Mouse (Mus musculus): Measurements from ENCODE around the gene Grik4.

Gene Grik4

DNA sequence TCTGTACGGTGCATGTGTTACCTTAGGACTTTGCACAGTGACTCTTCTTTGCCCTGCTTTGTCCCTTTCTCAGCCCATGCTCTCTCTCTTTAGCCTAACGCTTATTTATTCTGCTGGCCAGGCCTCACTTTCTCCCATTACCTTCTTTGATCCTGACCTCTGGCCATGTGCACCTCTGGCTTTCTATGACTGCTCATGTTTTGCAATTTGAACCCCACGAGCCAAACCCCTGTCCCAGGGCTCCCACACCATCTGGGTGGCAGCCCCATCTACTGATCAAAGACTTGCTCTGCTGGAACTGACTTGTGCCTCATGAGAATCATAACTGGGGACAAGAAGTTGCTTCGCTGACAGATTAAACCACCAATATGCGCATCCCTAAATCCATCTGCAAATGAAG, 294.4 kb downstream of the Grik4 start:
- no peak for DNase-seq

DNA sequence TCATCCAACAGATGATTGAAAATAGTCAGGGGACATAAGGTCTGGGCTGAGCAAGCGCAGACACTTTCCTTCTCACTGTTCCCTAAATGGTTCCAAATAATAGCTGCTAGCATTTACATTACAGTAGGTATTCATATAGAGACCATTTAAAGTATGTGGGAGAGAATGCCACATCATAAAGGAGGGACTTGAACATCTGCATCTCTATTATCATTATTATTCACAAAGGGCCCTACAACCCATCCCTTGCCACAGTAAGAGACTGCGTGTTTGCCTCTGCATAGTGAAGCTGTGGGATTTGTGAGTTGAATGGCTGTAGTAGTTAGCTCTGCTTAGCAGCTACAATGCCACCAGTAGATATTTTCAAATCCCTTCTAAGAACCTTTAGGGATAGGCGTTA, 296.2 kb downstream of the Grik4 start:
- no peak for DNase-seq

DNA sequence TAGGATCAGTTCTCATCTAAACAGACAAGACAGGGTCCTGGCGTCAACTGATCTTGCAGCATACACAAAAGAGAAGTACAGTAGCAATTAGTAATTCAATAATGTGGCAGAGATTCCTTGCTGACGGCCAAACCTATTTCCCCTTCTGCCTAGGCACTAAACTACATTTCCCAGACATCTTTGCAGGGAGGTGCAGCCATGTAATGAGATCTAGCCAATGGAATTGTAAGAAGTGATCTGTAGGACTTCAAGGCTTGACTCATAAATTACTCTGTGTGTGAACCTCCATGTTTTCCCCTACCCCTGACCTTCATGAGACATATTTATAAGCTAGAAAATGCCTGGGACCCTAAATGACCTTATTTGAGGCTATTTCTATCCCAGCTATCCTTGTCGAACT, 296.7 kb downstream of the Grik4 start:
- no peak for DNase-seq

DNA sequence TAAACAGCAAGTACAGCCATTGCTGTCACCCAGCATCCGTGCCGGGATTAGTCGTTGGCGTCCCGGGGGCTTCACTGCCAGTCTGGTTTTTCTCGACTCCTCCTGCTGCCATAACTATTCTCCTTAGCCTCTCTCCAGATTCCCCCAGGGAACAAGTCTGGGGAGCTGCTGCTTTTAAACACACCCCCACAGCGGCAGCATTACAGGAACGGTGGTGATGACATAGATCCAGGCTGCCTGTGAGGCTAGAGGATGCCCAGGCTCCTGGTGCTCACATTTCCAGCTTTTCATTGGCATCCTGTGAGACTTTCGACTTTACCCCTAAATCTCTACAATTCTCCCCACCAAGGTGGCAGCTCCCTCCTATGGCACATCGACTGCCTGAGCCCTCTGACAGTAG, 297.5 kb downstream of the Grik4 start:
- no peak for DNase-seq

DNA sequence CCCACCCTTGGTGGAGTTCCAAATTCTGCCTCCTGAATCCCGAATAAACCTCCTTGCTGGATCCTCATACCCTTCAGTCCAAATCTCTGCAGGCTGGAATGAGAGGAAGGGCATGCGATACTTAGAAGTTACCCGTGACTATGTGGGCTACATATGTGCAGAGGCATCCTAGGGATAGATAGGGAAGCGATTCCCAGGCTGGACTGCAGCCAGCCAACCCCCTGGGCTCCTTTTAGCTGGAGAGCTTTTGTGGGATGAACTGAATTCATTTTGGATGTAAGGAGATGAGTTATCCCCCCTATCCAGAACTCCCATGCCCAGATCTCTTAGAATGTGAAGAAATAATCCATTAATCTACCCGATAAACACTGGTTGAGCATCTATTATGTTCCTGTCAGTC, 299.1 kb downstream of the Grik4 start:
- DNase-seq = no peak

DNA sequence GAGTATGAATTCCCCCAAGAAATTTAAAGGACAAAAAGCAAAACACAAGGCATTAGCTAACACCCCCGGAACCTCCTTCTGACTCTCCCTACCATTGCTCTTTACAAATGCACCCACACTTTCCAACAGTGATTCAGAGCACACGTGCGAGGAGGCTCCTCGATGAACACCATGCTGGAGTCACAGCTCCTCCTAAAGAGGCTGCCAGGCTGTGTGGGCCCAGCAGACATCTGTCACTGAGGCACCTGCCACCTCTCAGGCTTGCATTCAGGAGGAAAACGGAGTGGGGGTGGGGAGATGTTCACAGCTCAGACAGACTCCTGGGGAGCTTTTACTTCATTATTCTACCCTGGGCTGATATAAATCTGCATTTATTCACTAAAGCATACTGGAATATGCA, 301.5 kb downstream of the Grik4 start:
- no peak for DNase-seq

DNA sequence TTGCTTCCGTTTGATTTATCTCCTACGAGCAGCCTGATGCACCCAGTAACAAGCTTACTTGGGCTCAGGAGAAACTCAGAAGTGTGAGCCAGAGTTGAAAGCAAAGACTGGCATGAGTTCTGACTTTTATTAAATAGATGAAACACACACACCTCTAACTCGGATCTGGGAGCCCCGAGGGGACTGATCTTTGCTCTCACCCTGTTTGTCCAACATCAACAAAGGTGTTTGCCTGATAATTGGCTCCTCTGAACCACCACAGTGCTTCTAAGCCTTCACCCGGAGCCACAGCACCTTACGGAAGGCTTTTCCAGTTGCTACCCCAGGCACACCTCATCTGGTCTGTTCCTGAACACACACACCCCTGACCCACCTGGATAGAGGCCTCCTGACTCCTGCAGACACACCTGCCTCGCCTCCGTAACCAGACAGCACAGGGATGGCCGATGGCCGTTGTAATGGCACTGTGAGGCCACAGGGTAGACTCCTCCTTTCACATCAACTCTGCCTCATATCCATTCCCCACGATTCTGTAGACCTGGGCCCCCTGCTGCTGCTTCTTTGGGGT, 302.7 kb downstream of the Grik4 start:
- no peak for DNase-seq

DNA sequence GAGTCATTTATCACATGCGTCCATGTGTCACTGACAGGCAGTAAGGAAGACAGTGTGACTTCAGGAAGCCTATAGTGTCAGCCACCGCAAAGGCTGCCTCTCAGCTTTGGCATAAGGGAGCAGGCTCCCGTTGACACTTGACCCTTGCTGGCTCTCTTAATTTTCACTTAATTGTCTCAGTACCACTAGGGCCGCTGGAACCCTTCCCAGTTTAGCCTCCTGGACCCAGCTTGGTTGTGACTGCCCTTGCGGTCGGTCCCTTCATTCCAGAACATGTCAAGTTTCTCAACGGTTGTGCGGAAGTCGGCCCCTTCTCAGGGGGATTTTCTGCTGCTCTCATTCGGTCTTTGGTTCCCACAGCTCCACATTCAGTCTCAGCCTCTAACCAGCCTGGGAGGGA, 307.8 kb downstream of the Grik4 start:
- no peak for DNase-seq

DNA sequence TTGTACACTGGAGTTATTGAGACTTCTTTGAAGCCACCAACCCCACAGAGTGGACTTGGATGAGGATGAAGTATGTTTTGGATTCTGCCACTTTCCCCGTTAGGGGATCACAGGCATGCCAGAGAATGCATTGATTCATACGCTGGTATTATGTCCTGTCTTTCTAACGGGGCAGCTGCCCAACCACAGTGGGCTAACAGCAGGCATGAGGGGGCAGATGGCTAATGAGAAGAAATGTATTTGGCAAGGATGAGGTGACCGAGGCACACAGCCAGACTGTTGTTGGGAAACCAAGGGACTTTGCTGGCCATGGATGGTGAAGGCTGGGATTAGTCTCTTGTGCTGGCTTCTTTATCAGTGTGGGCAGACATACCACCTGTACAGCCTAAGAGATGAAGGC, 312.8 kb downstream of the Grik4 start:
- no peak for DNase-seq

DNA sequence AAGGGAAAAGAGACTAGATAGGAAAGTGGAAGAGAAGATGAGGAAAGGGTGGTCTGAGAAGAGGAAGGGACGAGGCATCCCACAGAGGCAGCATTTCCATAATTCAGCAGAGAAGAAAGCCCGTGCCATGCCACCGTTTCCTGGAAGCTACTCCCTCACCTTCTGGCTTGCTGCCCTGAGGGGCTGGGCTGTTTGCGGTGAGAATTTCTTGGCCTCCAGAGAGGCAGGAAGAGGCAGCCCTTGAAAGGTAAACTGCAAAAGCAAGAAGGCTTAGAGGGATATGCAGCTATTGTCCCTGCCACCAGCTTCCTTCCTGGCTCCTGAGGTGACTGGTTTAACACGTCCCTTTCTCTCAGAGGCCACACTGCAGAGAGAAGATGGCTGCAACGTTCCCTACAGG, 316.7 kb downstream of the Grik4 start:
- DNase-seq = peak; percentile 38

DNA sequence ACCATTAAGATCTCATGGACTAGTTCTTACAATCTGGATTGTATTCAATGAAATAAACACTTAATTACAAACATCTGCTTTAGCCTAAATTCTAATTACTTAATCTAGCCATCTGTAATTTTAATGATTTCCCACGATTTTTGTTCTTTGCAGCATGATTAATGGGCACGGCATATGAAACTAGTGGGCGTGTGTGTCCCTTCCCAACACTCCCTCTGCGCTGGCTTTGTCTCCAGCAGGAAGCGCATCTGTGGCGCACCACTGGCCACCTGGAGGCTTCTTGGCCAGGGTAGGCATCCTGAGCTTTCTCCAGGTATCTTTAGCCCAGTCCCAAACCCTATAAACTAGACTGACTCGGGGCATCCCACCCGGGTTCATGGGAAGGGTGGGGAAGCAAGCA, 317.1 kb downstream of the Grik4 start:
- DNase-seq = no peak

DNA sequence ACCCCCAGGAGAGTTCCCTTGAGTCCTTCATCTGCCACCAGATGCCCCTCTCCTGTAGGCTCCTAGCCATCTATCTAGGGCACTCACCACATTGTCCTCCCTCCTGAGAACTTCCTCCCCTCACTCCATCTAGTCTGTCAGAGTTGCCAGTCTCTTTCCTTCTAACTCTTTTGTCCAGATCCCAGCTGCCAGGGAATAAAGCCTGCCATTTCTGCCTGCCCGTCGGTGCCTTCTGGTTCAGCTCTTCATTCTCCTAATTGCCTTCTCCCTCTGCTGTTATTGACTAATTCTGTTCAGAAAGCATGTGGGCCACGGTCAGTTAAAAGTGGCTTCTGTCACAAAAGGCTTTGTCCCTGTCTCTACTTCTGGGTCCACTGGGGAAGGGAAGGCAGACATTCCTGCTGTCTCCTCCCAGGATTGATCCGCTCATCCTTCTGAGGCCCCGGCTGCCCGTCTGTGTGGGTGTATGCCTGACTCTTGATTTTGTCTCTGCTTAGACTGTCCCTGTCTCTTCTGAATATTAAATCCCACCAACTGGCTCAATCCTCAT, 318.0 kb downstream of the Grik4 start:
- no peak for DNase-seq

DNA sequence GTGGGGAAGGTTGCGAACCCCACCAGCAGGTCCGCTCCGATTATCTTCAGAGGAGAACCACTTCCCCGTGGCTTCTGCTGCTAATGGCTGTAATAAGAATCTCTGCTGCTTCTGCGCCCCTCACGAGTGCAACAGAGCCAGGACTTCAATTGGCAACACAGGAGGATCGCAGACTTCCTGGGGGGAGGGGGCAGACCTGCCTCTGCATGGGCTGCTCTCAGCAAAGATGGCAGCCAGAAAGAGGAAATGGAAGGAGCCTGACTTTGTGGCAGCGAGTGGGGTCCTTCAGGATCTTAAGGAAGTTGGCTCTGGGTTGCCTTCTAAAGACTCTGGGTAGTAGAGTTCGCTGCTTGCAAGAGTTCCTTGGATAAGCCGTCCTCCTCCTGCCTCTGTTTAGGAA, 329.9 kb downstream of the Grik4 start:
- DNase-seq = no peak

DNA sequence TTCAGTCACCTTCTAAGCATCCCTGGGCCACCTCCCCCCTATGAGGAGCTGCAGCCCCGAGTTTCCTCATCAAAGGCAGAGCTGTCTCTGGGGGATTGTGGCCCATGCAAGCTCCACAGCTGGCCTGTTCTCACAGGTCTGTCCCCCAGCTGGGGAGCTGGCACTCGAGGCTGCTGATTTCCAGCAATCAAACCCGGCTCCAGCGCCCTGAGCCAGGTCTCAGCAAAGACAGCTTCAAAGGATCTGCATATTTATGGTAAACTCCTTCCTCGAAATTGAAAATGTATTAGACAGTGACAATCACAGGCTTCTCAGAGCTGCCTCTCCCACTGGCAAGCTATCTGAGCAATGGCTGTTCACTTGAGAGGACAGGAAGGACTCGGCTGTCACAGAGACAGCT, 330.5 kb downstream of the Grik4 start:
- DNase-seq = no peak

DNA sequence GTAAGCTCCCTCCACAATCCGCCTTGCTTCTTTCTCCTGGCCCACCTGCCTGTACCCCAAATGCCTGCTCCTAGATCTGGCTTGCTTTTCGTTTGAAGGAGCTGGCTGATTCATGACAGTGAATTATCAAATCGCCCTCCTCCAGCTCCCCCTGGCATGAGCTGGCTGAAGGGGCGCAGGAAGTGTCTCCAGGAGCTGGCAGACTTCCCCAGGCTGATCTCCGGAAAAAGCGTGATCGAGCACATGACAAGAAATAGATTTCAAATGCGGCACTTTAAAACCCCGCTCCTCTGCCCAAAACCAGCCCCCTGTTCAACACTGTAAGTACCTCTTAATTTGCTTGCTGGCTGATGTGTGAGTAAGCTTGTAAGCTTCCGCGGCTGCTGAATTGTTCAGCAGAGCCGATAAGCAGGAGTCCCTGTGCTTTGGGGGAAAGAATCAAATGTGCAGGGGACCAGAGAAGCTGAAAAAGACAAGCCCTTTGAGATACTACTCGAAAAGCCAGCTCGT, 331.8 kb downstream of the Grik4 start:
- DNase-seq = no peak

DNA sequence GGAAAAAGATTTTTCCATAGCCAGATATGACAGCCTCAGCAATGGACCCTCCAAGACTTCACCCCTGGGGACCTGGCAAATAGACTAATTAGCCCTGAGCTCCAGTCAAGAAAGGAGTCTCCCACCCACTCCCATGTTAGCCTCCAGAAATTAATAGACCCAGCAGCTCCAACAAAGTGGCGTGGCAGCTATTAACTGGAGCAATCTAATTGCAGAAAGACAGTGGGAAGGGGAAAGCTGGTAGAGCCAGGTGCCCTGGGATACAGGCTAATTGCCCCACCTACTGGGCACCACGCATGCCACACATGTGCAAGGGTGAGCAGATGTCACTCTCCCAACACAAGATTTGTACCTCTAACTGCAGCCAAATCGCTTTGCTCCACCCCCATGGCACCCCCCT, 342.8 kb downstream of the Grik4 start:
- peak; percentile 4 for DNase-seq

DNA sequence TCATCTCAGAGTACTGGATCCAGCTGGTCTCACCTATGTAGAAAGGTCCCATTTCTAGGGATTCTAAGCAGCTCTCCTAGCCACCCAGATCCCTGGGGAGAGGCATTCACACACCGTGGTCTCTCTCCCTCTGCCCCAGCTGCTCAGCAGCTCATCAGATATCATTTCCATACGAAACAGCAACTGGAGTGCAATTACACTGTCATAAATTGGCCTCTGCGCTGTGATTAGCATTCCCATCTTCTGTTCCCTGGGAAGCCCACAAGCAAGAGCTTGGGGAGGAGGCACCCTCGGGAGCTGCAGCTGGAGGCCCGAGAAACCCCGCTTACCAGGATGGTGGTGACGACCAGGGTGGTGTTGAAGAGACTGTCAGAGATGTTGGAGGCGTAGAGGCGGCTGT, 346.8 kb downstream of the Grik4 start:
- no peak for DNase-seq

DNA sequence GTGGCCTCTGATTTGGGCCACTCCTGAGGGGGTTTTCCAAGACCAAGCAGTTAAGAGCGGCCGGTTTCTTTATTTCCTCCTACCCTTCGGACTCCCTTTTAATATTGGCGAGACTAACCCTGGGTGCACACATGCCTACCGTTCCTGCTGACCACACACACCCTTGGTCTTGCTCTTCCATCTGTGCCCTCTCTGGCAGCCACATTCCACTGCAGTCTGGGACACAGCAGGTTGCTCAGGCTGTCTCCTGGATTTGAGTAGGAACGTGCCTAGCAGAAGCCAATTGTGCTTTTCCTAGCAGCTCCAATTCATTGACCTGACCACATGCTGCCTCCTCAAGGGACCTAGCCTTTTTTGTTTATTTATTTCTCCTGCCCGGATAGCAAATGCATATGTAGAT, 365.8 kb downstream of the Grik4 start:
- DNase-seq = no peak

DNA sequence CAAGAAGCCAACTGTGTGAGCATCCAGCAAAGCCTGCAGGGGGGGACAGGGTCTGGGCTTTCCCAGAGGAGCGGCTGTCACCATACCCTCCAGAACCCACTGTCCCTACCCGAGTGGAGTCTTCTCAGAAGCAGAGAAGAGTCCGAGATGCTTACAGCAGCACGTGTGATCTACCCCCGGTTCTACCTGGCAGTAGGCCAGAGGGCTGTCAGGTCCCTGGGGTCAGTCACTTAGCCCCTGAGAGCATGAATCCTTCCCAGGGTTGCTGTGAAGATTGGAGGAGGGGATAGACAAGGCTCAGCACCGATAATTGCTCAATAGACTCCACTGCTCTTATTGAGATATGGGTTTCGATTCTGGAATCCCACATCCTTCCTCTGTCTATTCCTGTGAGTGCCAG, 366.2 kb downstream of the Grik4 start:
- no peak for DNase-seq

DNA sequence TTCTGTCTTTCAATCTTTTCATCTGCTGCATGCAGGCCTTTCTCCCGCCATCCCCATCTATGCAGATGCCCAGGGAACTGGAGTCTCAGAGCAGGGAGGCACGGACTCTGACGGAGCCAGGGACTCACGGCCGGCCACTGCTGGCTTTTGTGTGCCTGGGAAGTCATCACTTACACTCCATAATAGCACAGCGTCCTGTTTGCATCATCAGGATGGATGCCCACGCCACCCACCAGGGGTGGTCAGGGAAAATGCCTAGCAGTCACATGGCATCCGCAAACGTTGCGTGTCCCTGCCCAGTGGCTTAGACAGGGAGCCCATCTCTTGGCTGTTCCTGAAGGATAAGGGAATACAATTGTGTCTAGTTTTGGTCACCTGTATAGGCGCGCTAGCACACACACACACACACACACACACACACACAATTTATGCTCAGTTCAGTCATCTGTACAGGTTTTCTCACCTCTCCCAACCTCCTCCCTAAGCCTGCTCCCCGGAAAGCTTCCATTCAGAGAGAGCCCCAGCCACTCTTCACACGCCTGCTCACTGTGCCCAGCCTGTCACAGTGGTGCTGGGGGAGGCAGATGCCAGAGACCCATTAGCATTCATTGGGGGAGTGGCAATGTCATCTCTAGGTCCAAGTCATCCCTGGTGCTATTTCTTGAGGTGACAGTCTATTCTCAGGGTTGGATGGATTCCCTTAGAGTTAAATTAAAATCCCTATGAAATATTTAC, 370.5 kb downstream of the Grik4 start:
- no peak for DNase-seq

DNA sequence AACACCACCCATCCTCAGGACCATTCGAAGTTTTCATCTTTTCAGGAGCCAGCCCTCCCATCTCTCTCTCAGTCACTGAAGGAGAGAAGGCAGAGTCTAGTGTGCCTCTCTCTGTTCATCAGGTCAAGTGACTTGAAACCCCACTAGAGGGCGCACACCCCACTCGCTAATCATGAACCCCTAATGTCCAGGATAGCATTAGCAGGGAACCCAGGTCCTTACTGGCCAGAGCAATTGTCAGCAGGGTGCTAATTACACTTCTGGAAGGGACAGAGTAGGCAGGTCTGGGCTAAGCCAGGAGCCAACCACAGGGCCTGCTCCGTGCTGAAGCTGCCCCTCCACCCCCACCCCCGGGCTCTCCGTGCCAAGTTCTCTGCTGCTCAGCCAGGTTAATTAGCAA, 371.1 kb downstream of the Grik4 start:
- peak; percentile 57 for DNase-seq

DNA sequence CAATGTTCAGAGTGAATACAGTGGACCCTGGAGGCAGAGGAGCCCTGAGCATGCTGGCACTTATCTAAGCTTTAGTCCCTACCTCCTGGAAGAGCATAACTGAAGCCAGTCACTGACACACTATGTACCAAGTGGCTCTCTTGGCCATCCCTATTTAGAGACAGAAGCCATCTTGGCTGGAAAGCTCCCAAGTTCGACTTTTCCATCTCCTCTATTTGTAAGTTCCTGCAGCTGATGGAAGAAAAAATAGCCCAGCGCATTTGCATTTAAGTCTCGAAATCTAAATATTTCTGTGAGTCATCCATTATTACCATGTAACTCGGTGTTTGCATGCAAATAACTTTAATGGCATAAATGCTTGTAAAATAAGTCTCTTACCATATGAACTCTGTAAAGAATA, 378.4 kb downstream of the Grik4 start:
- DNase-seq = no peak

DNA sequence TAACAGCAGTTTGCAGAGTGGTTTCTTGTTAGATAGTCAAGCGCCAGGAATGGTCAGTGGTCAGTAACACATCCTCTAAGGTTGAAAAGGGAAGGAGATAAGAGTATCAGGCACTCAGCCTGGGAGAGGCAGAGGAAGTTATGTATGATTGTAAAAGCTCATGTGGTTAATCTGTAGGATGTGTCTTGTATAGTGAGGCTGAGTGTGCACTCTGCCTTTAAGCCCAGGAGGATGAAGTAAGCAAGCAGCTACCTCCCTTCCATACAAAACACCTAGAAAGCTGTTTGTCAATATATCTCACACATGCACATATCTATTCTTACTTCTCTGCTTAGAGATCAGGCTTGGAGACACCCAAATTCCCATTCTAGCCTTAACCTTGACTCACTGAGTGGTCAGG, 389.1 kb downstream of the Grik4 start:
- DNase-seq = no peak

DNA sequence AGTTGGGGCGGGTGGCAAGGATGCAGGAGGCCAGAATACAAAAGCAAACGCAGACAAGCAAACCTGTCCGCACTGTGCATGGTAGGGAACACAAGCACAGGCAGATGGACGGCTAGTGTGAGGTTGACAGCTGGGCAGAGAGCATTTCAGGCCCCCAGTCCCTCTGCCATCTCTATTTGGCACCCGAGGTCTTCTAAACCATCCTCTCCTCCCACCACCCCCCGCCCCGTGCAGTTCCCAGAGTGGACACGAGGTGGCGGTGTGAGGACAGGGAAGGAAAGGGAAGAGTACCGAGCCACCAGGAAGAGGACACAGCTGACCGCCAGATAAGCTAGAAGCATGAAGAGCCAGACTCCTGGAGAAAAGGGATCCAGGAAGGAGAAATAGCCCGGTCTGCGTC, 394.2 kb downstream of the Grik4 start:
- DNase-seq = peak; percentile 46

DNA sequence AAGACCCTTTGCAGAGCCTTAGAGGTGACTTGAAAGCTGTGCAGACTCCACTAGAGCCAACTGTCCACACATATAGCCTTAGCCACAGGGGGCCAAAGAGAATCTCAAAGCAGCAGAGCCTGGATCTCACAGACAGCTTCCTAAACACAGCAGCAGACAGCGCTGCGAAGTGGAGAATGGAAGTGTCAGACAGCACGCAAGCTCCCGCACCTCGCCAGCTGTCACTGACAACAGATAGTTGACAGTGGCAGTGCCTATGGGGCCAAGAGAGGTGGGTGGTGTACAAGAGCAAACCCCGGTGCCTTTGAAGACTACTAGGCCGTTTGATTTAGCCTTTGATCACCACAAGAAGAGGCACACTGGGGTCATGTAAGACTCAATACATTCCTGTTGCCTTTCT, 395.3 kb downstream of the Grik4 start:
- DNase-seq = no peak

Measured in lung, postnatal 36 days (tissue).